Mouse (Mus musculus) intestine, embryonic 16.5 days (tissue): ENCODE data around the gene Zfp951. TPM values are rescaled to one million over a fixed set of nuclear protein-coding genes. Genes with fewer than 3 reads are reported as not detected.
"Not testable (repeated sequence)": the region's sequence is repeated elsewhere in the genome, so short reads cannot be mapped to it uniquely, and the experiment has no call there.

Experiments
- ATAC-seq: fragments of 200-750 bp; cut with Nextera tagmentation; 2 replicates; pipeline ENCODE4 v1.8.0; 2017; ENCODE audit warnings: moderate TSS enrichment, moderate library complexity
- H3K27ac ChIP-seq: fragments of 300-500 bp; sonication (generic); 2 replicates; pipeline ENCODE4 v1.5.1; 2014; ENCODE audit warnings: mild to moderate bottlenecking, low read length
- H3K27me3 ChIP-seq: fragments of 300-500 bp; sonication (generic); replicated peaks from 2 replicates; pipeline ENCODE4 v1.6.1; 2014; ENCODE audit warnings: low read length, control low read depth, mixed read lengths; ENCODE audit not compliant: control insufficient read depth, insufficient read depth
- H3K36me3 ChIP-seq: fragments of 300-500 bp; sonication (generic); 2 replicates; pipeline ENCODE4 v1.6.1; 2014; ENCODE audit warnings: low read length, control low read depth; ENCODE audit not compliant: control insufficient read depth, insufficient read depth
- H3K4me1 ChIP-seq: fragments of 300-500 bp; sonication (generic); 2 replicates; pipeline ENCODE4 v1.6.1; 2014; ENCODE audit warnings: low read length, control low read depth, mixed read lengths; ENCODE audit not compliant: control insufficient read depth, insufficient read depth
- H3K4me2 ChIP-seq: fragments of 300-500 bp; sonication (generic); 2 replicates; pipeline ENCODE4 v1.6.1; 2014; ENCODE audit warnings: low read depth, low read length, control low read depth
- H3K4me3 ChIP-seq: fragments of 300-500 bp; sonication (generic); 2 replicates; pipeline ENCODE4 v1.5.1; 2014; ENCODE audit warnings: mild to moderate bottlenecking, low read length
- H3K9ac ChIP-seq: fragments of 300-500 bp; sonication (generic); 2 replicates; pipeline ENCODE4 v1.6.1; 2014; ENCODE audit warnings: low read depth, low read length
- H3K9me3 ChIP-seq: fragments of 300-500 bp; sonication (generic); 2 replicates; pipeline ENCODE4 v1.6.1; 2016; ENCODE audit warnings: low read length, control low read depth; ENCODE audit not compliant: control insufficient read depth
- WGBS: fragments of 180-500 bp; shearing (Covaris S2); extraction: QIAGEN DNeasy Blood & Tissue Kit; methylation state at CpG from one replicate; pipeline ENCODE4 v1.1.7; 2014; 5-methylcytosine and 5-hydroxymethylcytosine counted together
- polyA plus RNA-seq: library from polyadenylated mRNA; unstranded; fragments of >200 nt; fragmentation: Nextera tagmentation; extraction: Ambion mirVana; gene quantifications from 2 replicates; pipeline ENCODE4 v1.2.1, GENCODE M21; 2015

Zfp951 gene
- polyA plus RNA-seq = 2.9 and 3.5 TPM in 2 replicates

GRCm38 (mm10) chr5:104859962-104860525 is at the start of gene Zfp951:
Gene Zfp951 (minus strand): TSS chr5:104860070.
- not testable (repeated sequence) for H3K27ac ChIP-seq, H3K36me3 ChIP-seq, H3K4me1 ChIP-seq, H3K9ac ChIP-seq, H3K4me2 ChIP-seq, H3K9me3 ChIP-seq, H3K27me3 ChIP-seq
- peak within 1 kb of the TSS; percentile 38 for H3K4me3 ChIP-seq
- ATAC-seq = peak; percentile 99
- WGBS = 33% methylated on average over 11 of the region's 12 CpGs

- not testable (repeated sequence) for H3K4me1 ChIP-seq, H3K27me3 ChIP-seq, H3K9ac ChIP-seq, H3K27ac ChIP-seq, H3K4me2 ChIP-seq, H3K36me3 ChIP-seq, H3K4me3 ChIP-seq, ATAC-seq, H3K9me3 ChIP-seq
- 87% methylated on average over 5 of the region's 5 CpGs for WGBS
These were observed 46.7 kb upstream of the Zfp951 start for GRCm38 (mm10) chr5:104906556-104906955.

- WGBS = 39% methylated on average over 10 of the region's 15 CpGs
- H3K4me2 ChIP-seq, H3K27ac ChIP-seq: not testable (repeated sequence)
These were observed 567 bp downstream of the Zfp951 start for GRCm38 (mm10) chr5:104859045-104859961.

GRCm38 (mm10) chr5:104854546-104854945 is 5.3 kb downstream of the Zfp951 start:
- not testable (repeated sequence) for H3K36me3 ChIP-seq, H3K9me3 ChIP-seq, H3K4me3 ChIP-seq, H3K9ac ChIP-seq, H3K4me2 ChIP-seq, H3K27ac ChIP-seq, H3K4me1 ChIP-seq, ATAC-seq, H3K27me3 ChIP-seq
- 86% methylated on average over 3 of the region's 3 CpGs for WGBS

More at GRCm38 (mm10) chr5:104859045-104859961, 567 bp downstream of the Zfp951 start:
- not testable (repeated sequence) for H3K9ac ChIP-seq, H3K27me3 ChIP-seq, H3K36me3 ChIP-seq, H3K9me3 ChIP-seq, H3K4me1 ChIP-seq
- ATAC-seq = peak; percentile 94
- H3K4me3 ChIP-seq = peak overlapping the region; percentile 38

- peaks cover 6% of the 10 kb centered on the region; the same call in 1 of the 2 replicates for H3K9me3 ChIP-seq
- no peaks in the 10 kb centered on the region for H3K27me3 ChIP-seq
- ATAC-seq = no peak
- no peak overlapping the region for H3K4me3 ChIP-seq
- no peaks in the 10 kb centered on the region for H3K4me1 ChIP-seq
- H3K9ac ChIP-seq = no peak overlapping the region
- H3K4me2 ChIP-seq = no peak overlapping the region
- H3K36me3 ChIP-seq = no peaks in the 10 kb centered on the region
- no peak overlapping the region for H3K27ac ChIP-seq
These were observed 26.5 kb downstream of the Zfp951 start for GRCm38 (mm10) chr5:104833330-104833729.

- H3K4me2 ChIP-seq = no peak overlapping the region
- WGBS = 84% methylated on average over 1 of the region's 1 CpGs
- H3K27ac ChIP-seq = no peak overlapping the region
- no peaks in the 10 kb centered on the region for H3K4me1 ChIP-seq
- H3K36me3 ChIP-seq = no peaks in the 10 kb centered on the region
- no peak overlapping the region for H3K4me3 ChIP-seq
- H3K27me3 ChIP-seq = no peaks in the 10 kb centered on the region
- H3K9me3 ChIP-seq = peaks cover 12% of the 10 kb centered on the region
- no peak for ATAC-seq
- H3K9ac ChIP-seq = no peak overlapping the region
These were observed 30.3 kb downstream of the Zfp951 start for GRCm38 (mm10) chr5:104829611-104830010.

GRCm38 (mm10) chr5:104770138-104770537 is 89.7 kb downstream of the Zfp951 start:
- not testable (repeated sequence) for ATAC-seq, H3K36me3 ChIP-seq, H3K4me2 ChIP-seq, H3K9ac ChIP-seq, H3K9me3 ChIP-seq, H3K27me3 ChIP-seq, H3K4me1 ChIP-seq, H3K27ac ChIP-seq, H3K4me3 ChIP-seq
- WGBS = 76% methylated on average over 6 of the region's 6 CpGs

Other genes with a start within 250 kb of the Zfp951 start
- 3.1 and 3.4 TPM in 2 replicates for gene Abcg3, start 122.6 kb upstream of the Zfp951 start, polyA plus RNA-seq